Mouse (Mus musculus) left cerebral cortex, adult 6 months (tissue): ENCODE results near the gene 1190002N15Rik. TPM values are rescaled to one million over a fixed set of nuclear protein-coding genes. Genes with fewer than 3 reads are reported as not detected.

Experiments used
- long read RNA-seq, 2 experiments: library from polyadenylated mRNA; unstranded; transcript quantifications; one replicate each; pipeline ENCODE4 v2.0.0; 2019 to 2020
- polyA plus RNA-seq: library from polyadenylated mRNA; unstranded; fragments of <200 nt; fragmentation: Nextera tagmentation; gene quantifications from 2 replicates; pipeline ENCODE4 v1.2.3, GENCODE M21; 2021

Gene 1190002N15Rik
- 7.0 and 18.6 TPM in 2 replicates for polyA plus RNA-seq
- long read RNA-seq, experiment 1, transcript 1190002N15Rik-201 (3 exons, 3,950 nt), result major isoform, 21 of 35 reads
- long read RNA-seq, experiment 1, partial matches to known transcripts, result 11 of 35 reads
- long read RNA-seq, experiment 1, other reads (novel, unspliced or antisense), result 3 of 35 reads
- long read RNA-seq, experiment 2, partial matches to known transcripts, result 1 of 13 reads
- long read RNA-seq, experiment 2, other reads (novel, unspliced or antisense), result 11 of 13 reads

GRCm38 (mm10) chr9:94537970-94538822, at the start of gene 1190002N15Rik:
1190002N15Rik (minus strand) TSS chr9:94538081.

Other genes starting within 250 kb of the 1190002N15Rik start
- gene Slc9a9, start 131.8 kb upstream of the 1190002N15Rik start, polyA plus RNA-seq, result 6.4 and 8.1 TPM in 2 replicates